Mouse (Mus musculus) small intestine, adult 2 months (tissue): ENCODE measurements around the gene Slc25a11.

ENCODE experiments used
- CTCF ChIP-seq: fragments of 200-500 bp; IDR thresholded peaks from 2 replicates; pipeline ENCODE4 v1.5.1; 2012; ENCODE audit warnings: low read depth, mild to moderate bottlenecking, control low read depth, inconsistent platforms, low read length, moderate library complexity, mixed read lengths; ENCODE audit not compliant: insufficient replicate concordance, insufficient read length; ENCODE audit errors: extremely low read depth
- POLR2A ChIP-seq: fragments of 200-500 bp; IDR thresholded peaks from 2 replicates; pipeline ENCODE4 v1.6.1; 2012; ENCODE audit warnings: low read depth, mild to moderate bottlenecking, control low read depth, inconsistent platforms, low read length, moderate library complexity

- TF ChIP-seq CTCF (no peak), POLR2A (no peak)
Observed at GRCm38 (mm10) chr11:70621972-70622814, 25.1 kb downstream of the Slc25a11 start.
